Mouse (Mus musculus): ENCODE data around the gene Bcor. TPM values are rescaled to one million over a fixed set of nuclear protein-coding genes. Genes with fewer than 3 reads are reported as not detected.
A peak's percentile ranks its signal among the peaks of the same experiment; 100 is the strongest.

Bcor gene
- total and polyA plus RNA-seq, 3 experiments = 11.2 to 22.4 (median 18.0) TPM

GRCm38 (mm10) chrX:12080095-12080903 lies 79.9 kb downstream of the Bcor start:
- Histone ChIP-seq H3K36me3 (ENCODE audit: control insufficient read depth, insufficient read depth, low read length) (no peaks in the 10 kb centered on the region), H3K4me3 (peak overlapping the region; percentile 69), H3K4me1 (ENCODE audit: control insufficient read depth, insufficient read depth, low read length) (no peaks in the 10 kb centered on the region; the same call in 1 of the 2 replicates), H3K27me3 (ENCODE audit: control insufficient read depth, insufficient read depth, low read length) (no peaks in the 10 kb centered on the region), H3K79me2 (replicated peaks; ENCODE audit: control insufficient read depth, insufficient read depth, low read length) (peaks cover 1% of the 10 kb centered on the region; the same call in 1 of the 2 replicates), H3K9ac (ENCODE audit: low read depth, low read length) (peak overlapping the region; percentile 99), H3K27ac (peak overlapping the region; percentile 90)
- peak; percentile 81 for DNase-seq
- TF ChIP-seq EP300 (IDR thresholded peaks at IDR 0.05; ENCODE audit: insufficient read depth, low read depth, low read length) = 0 out of 2 replicates have a peak, but pooled peaks have one; percentile 13
- peak; percentile 87 for TF ChIP-seq POLR2A (IDR thresholded peaks at IDR 0.05; ENCODE audit: insufficient read depth, low read depth, low read length)
- TF ChIP-seq CTCF (IDR thresholded peaks at IDR 0.05) = no peak
- intact Hi-C loops (cut with DNase I) = loop anchor here (2.0 to 10.0 kb wide), 3 partner anchors 55 to 415 kb away; no protein-coding TSS in a partner anchor
- 3% methylated on average over 72 of the region's 97 CpGs for WGBS

DNA sequence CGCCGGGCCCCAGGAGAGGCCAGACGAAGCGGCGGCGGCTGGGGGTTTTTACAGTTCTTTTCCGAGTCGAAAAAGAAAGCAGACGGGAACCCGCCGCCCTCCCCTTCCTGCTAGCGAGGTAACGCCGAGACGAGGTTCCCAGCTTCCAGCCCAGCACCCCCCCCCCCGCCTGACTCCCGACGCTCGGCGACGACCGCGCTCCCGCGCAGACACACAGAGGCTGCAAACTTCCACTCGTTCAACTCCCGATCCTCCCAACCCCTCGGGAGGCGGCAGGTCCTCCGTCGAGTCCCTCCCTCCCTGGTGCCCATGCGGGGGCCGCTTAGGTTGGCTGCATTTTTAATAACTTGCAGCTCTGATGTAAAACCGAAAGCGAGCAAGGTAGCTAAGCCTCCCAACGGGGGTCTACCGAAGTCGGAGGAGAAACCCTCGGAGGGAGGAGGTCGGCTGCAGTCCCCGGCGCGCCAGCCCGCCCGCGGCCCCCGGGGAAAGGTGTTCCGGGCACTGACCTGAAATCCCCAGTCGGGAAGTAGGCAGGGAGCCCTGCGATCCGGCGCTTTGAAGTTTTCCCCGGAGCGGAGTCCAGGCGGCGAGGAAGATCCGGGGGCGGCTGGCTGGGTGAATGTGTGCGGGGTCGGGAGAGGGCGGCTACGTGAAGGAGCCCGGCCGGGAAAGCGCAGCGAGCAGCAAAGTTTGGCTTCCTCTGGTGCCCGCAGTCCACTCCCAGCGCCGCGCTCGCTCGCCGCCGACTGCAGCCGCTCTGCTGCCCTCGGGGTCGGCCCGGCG lies 80.7 kb downstream of the Bcor start:
- H3K36me3 ChIP-seq (ENCODE audit: control insufficient read depth, insufficient read depth, low read length) = no peaks in the 10 kb centered on the region
- H3K79me2 ChIP-seq (replicated peaks; ENCODE audit: control insufficient read depth, insufficient read depth, low read length) = peaks cover 1% of the 10 kb centered on the region; the same call in 1 of the 2 replicates
- 2% methylated on average over 66 of the region's 79 CpGs for WGBS
- H3K4me1 ChIP-seq (ENCODE audit: control insufficient read depth, insufficient read depth, low read length) = no peaks in the 10 kb centered on the region; the same call in 1 of the 2 replicates
- peak overlapping the region; percentile 69 for H3K4me3 ChIP-seq
- H3K27me3 ChIP-seq (ENCODE audit: control insufficient read depth, insufficient read depth, low read length) = no peaks in the 10 kb centered on the region
- H3K27ac ChIP-seq = peak overlapping the region; percentile 90
- intact Hi-C loops (cut with DNase I) = loop anchor here (2.0 to 10.0 kb wide), 4 partner anchors 55 to 415 kb away; no protein-coding TSS in a partner anchor
- peak overlapping the region; percentile 99 for H3K9ac ChIP-seq (ENCODE audit: low read depth, low read length)
- TF ChIP-seq POLR2A (IDR thresholded peaks at IDR 0.05; ENCODE audit: insufficient read depth, low read depth, low read length) (no peak), EP300 (IDR thresholded peaks at IDR 0.05; ENCODE audit: insufficient read depth, low read depth, low read length) (no peak), CTCF (IDR thresholded peaks at IDR 0.05) (no peak)
- DNase-seq = peak; percentile 67 to 71

- no peaks in the 10 kb centered on the region; the same call in 1 of the 2 replicates for H3K4me1 ChIP-seq (ENCODE audit: control insufficient read depth, insufficient read depth, low read length)
- H3K79me2 ChIP-seq (replicated peaks; ENCODE audit: control insufficient read depth, insufficient read depth, low read length) = peaks cover 1% of the 10 kb centered on the region; the same call in 1 of the 2 replicates
- H3K4me3 ChIP-seq = peak overlapping the region; percentile 69
- H3K9ac ChIP-seq (ENCODE audit: low read depth, low read length) = peak overlapping the region; percentile 99
- no peak for TF ChIP-seq POLR2A (IDR thresholded peaks at IDR 0.05; ENCODE audit: insufficient read depth, low read depth, low read length)
- TF ChIP-seq CTCF (IDR thresholded peaks at IDR 0.05) = no peak
- no peak for TF ChIP-seq EP300 (IDR thresholded peaks at IDR 0.05; ENCODE audit: insufficient read depth, low read depth, low read length)
- DNase-seq = no peak
- H3K27me3 ChIP-seq (ENCODE audit: control insufficient read depth, insufficient read depth, low read length) = no peaks in the 10 kb centered on the region
- intact Hi-C loops (cut with DNase I) = loop anchor here (2.0 kb wide), 1 partner anchor 80 kb away; no protein-coding TSS in a partner anchor
- 2% methylated on average over 27 of the region's 27 CpGs for WGBS
- no peaks in the 10 kb centered on the region for H3K36me3 ChIP-seq (ENCODE audit: control insufficient read depth, insufficient read depth, low read length)
- H3K27ac ChIP-seq = peak overlapping the region; percentile 90
Observed at GRCm38 (mm10) chrX:12079059-12079308, 81.2 kb downstream of the Bcor start.

GRCm38 (mm10) chrX:12078195-12079058 lies 81.7 kb downstream of the Bcor start:
- WGBS = 3% methylated on average over 73 of the region's 73 CpGs
- Histone ChIP-seq H3K79me2 (replicated peaks; ENCODE audit: control insufficient read depth, insufficient read depth, low read length) (peaks cover 1% of the 10 kb centered on the region; the same call in 1 of the 2 replicates), H3K4me3 (peak overlapping the region; percentile 69), H3K36me3 (ENCODE audit: control insufficient read depth, insufficient read depth, low read length) (no peaks in the 10 kb centered on the region), H3K9ac (ENCODE audit: low read depth, low read length) (peak overlapping the region; percentile 45), H3K27ac (peak overlapping the region; percentile 90), H3K27me3 (ENCODE audit: control insufficient read depth, insufficient read depth, low read length) (no peaks in the 10 kb centered on the region), H3K4me1 (ENCODE audit: control insufficient read depth, insufficient read depth, low read length) (no peaks in the 10 kb centered on the region; the same call in 1 of the 2 replicates)
- TF ChIP-seq CTCF (IDR thresholded peaks at IDR 0.05) = no peak
- no peak for TF ChIP-seq POLR2A (IDR thresholded peaks at IDR 0.05; ENCODE audit: insufficient read depth, low read depth, low read length)
- no peak for TF ChIP-seq EP300 (IDR thresholded peaks at IDR 0.05; ENCODE audit: insufficient read depth, low read depth, low read length)
- DNase-seq = peak; percentile 68 to 70
- intact Hi-C loops (cut with DNase I) = loop anchor here (2.0 kb wide), 1 partner anchor 80 kb away; no protein-coding TSS in a partner anchor

GRCm38 (mm10) chrX:12077601-12077980 lies 82.6 kb downstream of the Bcor start:
- peaks cover 1% of the 10 kb centered on the region; the same call in 1 of the 2 replicates for H3K79me2 ChIP-seq (replicated peaks; ENCODE audit: control insufficient read depth, insufficient read depth, low read length)
- no peak for DNase-seq
- no peak for TF ChIP-seq CTCF (IDR thresholded peaks at IDR 0.05)
- no peak for TF ChIP-seq POLR2A (IDR thresholded peaks at IDR 0.05; ENCODE audit: insufficient read depth, low read depth, low read length)
- TF ChIP-seq EP300 (IDR thresholded peaks at IDR 0.05; ENCODE audit: insufficient read depth, low read depth, low read length) = no peak
- H3K36me3 ChIP-seq (ENCODE audit: control insufficient read depth, insufficient read depth, low read length) = no peaks in the 10 kb centered on the region; the same call in 1 of the 2 replicates
- H3K9ac ChIP-seq (ENCODE audit: low read depth, low read length) = peak overlapping the region; percentile 73
- peak overlapping the region; percentile 69 for H3K4me3 ChIP-seq
- H3K4me1 ChIP-seq (ENCODE audit: control insufficient read depth, insufficient read depth, low read length) = peaks cover 3% of the 10 kb centered on the region
- 5% methylated on average over 22 of the region's 22 CpGs for WGBS
- no peaks in the 10 kb centered on the region for H3K27me3 ChIP-seq (ENCODE audit: control insufficient read depth, insufficient read depth, low read length)
- peak overlapping the region; percentile 42 for H3K27ac ChIP-seq
- intact Hi-C loops (cut with DNase I) = no loop called here

Data from heart, adult 2 months (tissue).